Mouse (Mus musculus) spleen, adult 2 months (tissue): Measurements from ENCODE around the gene Clnk. TPM values are rescaled to one million over a fixed set of nuclear protein-coding genes. Genes with fewer than 3 reads are reported as not detected.

Experiments
- DNase-seq, 2 experiments: peaks; one replicate each; pipeline versions ENCODE4 v3.0.0 to v3.0.0-alpha.2; 2012 to 2021; ENCODE audit warnings: low spot score in 2 of 2, low read depth in 1 of 2
- H3K27ac ChIP-seq: fragments of 200-500 bp; 2 replicates; pipeline ENCODE4 v1.5.1; 2012; ENCODE audit warnings: low read length, inconsistent platforms; ENCODE audit not compliant: insufficient read depth
- H3K27me3 ChIP-seq: fragments of 200-500 bp; 2 replicates; pipeline ENCODE4 v1.6.1; 2012; ENCODE audit warnings: mild to moderate bottlenecking, moderate library complexity, low read length, inconsistent platforms; ENCODE audit not compliant: control insufficient read depth, insufficient read depth
- H3K36me3 ChIP-seq: fragments of 200-500 bp; 2 replicates; pipeline ENCODE4 v1.6.1; 2012; ENCODE audit warnings: mild to moderate bottlenecking, low read length, inconsistent platforms; ENCODE audit not compliant: control insufficient read depth, insufficient read depth
- H3K4me1 ChIP-seq: fragments of 200-500 bp; 2 replicates; pipeline ENCODE4 v1.6.1; 2011; ENCODE audit warnings: inconsistent platforms; ENCODE audit not compliant: control insufficient read depth, insufficient read depth, insufficient read length
- H3K4me3 ChIP-seq: fragments of 200-500 bp; 2 replicates; pipeline ENCODE4 v1.5.1; 2011; ENCODE audit warnings: mild to moderate bottlenecking, inconsistent platforms; ENCODE audit not compliant: insufficient read depth, insufficient read length; ENCODE audit errors: extremely low read depth
- CTCF ChIP-seq: fragments of 200-500 bp; IDR thresholded peaks from 2 replicates; pipeline ENCODE4 v1.5.1; 2011; ENCODE audit warnings: mild to moderate bottlenecking, inconsistent platforms; ENCODE audit not compliant: insufficient read depth, insufficient read length, insufficient replicate concordance; ENCODE audit errors: extremely low read depth
- POLR2A ChIP-seq: fragments of 200-500 bp; IDR thresholded peaks from 2 replicates; pipeline ENCODE4 v1.6.1; 2011; ENCODE audit warnings: low read depth, low read length, inconsistent platforms
- WGBS: fragments of 180-500 bp; shearing (Covaris S2); methylation state at CpG from one replicate; pipeline ENCODE4 v1.1.7; 2018; 5-methylcytosine and 5-hydroxymethylcytosine counted together
- polyA plus RNA-seq: library from polyadenylated mRNA; depleted of rRNA; stranded (reverse); fragments of >200 nt; gene quantifications from 2 replicates; pipeline ENCODE4 v1.2.3, GENCODE M21; 2012

Gene Clnk
- polyA plus RNA-seq, 1 experiment = 0.27 TPM

DNA sequence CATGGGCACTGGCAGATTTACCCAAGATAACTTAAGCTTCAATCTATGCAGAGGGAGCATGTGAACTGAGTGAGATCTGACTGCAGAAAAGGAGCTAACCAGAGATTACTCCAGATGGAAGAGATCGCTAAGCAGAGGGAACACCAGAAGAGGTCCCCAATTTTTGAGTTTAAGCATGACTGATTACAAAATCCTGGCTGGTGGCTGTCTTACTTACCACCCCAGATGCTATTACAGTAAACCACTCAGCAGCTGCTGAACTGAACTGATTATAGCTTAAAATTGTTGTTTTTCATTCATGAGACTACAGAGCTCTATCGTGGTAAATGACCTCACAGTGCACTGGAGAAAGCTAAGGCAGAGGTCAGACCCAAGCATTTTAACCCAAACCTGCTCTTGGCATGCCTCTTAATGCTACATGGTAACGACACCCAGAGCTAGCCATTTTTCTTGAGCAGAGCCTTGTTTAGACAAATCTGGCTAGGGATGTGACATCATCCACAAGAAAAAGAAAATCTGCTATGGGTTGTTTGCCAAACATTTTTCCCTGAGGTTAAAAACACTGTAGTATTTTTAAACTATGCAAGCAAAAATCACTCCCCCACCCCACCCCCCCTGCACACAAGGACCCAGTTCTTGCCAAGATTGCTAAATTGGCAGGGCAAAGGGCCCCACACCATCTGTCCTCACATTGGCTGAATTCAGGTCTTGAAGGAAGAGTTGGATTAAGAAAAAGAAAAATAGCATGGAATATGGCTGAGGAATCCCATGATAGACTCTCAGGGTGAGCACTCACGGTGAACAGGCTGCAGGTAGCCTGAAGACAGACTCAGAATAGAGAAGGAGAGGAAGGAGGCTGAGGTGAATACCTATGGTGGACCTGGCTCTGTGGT is 5.4 kb upstream of the Clnk start:
- 75% methylated on average over 4 of the region's 4 CpGs for WGBS
- H3K27me3 ChIP-seq = no peaks in the 10 kb centered on the region
- no peak for DNase-seq

DNA sequence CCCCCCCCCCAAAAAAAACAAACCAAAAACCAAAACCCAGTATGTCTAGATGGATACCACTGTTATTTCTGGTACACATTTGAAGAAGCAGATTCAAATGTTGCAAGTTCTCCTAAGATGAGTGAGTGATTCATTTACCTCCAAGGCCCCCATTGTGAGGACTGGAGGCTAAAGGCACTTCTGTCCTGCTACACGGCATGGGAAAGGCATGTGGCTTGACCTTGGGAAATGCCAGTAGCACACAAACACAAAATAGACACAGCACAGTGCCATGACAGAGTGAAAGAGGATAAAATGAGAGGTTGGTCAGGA is 4.8 kb upstream of the Clnk start:
- 73% methylated on average over 1 of the region's 1 CpGs for WGBS
- TF ChIP-seq CTCF (no peak), POLR2A (no peak)
- H3K27ac ChIP-seq = no peak overlapping the region
- H3K4me1 ChIP-seq = no peaks in the 10 kb centered on the region; the same call in 1 of the 2 replicates
- DNase-seq = no peak
- no peaks in the 10 kb centered on the region for H3K27me3 ChIP-seq
- no peaks in the 10 kb centered on the region for H3K36me3 ChIP-seq
- no peak overlapping the region for H3K4me3 ChIP-seq

More for the DNA sequence above, 5.4 kb upstream of the Clnk start:
- H3K4me3 ChIP-seq = no peak overlapping the region
- TF ChIP-seq POLR2A (no peak), CTCF (no peak)
- no peaks in the 10 kb centered on the region; the same call in 1 of the 2 replicates for H3K4me1 ChIP-seq
- H3K27ac ChIP-seq = no peak overlapping the region
- H3K36me3 ChIP-seq = no peaks in the 10 kb centered on the region

DNA sequence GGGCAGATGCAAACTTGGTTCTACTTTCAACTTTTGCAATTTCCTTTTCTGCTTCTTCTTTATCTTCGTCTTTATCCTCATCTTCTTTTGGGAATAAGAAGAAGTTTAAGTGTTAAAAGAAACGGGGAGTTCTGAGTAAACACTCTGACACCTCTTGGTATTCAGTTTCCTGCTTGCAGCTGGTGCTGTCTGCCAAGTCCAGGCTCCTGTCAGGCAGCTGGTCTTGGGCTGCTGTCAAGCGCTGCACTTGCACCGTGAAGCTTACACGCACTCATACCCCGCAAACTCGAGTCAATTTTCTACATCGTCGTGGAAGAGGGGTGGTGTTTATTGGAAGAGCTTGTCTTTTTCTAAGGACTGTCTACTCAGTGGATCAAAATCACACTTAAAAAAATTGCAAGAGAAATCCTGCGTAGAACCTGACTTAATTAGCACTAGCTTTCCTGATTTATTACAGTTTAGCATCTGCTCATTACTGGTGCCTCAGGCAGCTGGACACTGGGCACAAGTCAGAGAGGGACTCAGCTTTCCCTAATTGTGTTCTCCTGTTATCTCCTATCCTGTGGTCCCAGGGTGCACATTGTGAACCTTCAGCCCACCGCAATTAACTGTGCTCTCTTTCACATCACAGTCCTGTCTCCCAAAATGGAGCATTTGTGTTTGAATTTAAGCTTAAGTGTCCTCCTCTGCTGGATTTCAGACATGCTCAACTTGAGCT is 3.5 kb upstream of the Clnk start:
- WGBS = 25% methylated on average over 11 of the region's 11 CpGs
- Histone ChIP-seq H3K27ac (no peak overlapping the region), H3K36me3 (no peaks in the 10 kb centered on the region), H3K4me3 (no peak overlapping the region), H3K27me3 (no peaks in the 10 kb centered on the region), H3K4me1 (no peaks in the 10 kb centered on the region; the same call in 1 of the 2 replicates)
- DNase-seq = no peak
- TF ChIP-seq CTCF = no peak
- no peak for TF ChIP-seq POLR2A

DNA sequence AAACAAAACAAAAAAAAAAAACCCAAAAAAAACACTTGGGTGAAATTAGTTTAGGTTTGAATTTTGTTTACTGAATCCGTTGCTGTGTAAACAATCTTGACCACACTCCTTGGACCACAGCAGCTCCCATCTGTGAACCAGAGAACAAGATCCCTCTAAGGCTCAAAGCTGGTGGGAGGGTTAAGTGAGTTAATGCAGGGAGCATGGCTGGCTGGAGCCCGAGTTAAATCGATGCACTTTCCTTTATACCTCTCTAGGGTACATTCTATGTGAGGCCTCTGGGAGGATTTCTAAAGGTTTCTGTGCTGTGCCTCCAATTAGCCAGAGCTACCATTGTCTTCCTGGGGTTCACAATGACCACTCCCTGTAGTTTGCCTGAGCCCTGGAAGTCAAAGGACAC is 1.2 kb downstream of the Clnk start:
- 74% methylated on average over 3 of the region's 3 CpGs for WGBS
- TF ChIP-seq POLR2A (no peak), CTCF (no peak)
- DNase-seq = no peak

DNA sequence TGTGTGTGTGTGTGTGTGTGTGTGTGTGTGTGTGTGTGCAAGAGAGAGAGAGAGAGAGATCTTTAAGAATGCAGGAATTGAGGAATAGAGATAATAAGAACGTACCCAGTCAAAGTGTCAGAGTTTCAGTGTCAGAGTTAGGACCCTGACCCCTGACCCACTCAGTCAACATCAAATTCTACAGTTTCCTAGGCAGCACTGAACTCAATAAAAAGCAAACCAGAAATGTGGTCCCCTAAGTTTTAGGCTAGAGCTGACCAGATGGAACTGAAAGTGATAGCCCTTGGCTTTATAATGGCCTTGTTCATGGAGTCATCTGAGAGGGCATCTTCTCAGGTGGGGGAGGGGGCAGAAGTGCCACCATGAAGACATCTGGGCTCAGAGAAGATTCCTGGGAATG is 1.7 kb downstream of the Clnk start:
- Histone ChIP-seq H3K27ac (no peak overlapping the region), H3K36me3 (no peaks in the 10 kb centered on the region), H3K27me3 (no peaks in the 10 kb centered on the region), H3K4me1 (peaks cover 3% of the 10 kb centered on the region; the same call in 1 of the 2 replicates), H3K4me3 (no peak overlapping the region)
- no peak for DNase-seq
- 83% methylated on average over 1 of the region's 1 CpGs for whole genome bisulfite sequencing
- no peak for TF ChIP-seq POLR2A
- no peak for TF ChIP-seq CTCF

More for the DNA sequence above, 1.2 kb downstream of the Clnk start:
- Histone ChIP-seq H3K27ac (no peak overlapping the region), H3K36me3 (no peaks in the 10 kb centered on the region), H3K4me1 (peaks cover 2% of the 10 kb centered on the region; the same call in 1 of the 2 replicates), H3K27me3 (no peaks in the 10 kb centered on the region), H3K4me3 (no peak overlapping the region)

DNA sequence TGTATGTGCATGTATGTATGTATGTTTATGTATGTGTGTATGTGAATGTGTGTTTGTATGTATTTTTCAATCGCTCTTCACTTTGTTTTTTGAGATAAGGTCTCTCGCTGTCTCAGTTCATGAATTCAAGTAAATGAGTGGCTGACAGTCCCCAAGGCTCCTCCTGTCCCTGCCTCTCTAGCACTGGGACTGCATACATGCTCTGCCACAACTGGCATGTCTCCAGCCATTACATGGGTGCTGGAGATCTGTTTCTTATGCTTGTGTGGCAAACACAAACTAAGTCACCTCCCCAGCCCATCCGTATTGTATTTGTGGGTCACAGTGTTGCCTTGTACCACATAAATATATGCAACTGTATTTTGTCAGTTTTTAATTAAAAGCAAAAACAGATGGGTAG is 3.7 kb downstream of the Clnk start:
- H3K27ac ChIP-seq = no peak overlapping the region
- 95% methylated on average over 3 of the region's 3 CpGs for WGBS
- H3K36me3 ChIP-seq = no peaks in the 10 kb centered on the region
- no peaks in the 10 kb centered on the region for H3K27me3 ChIP-seq
- H3K4me3 ChIP-seq = no peak overlapping the region
- no peak for TF ChIP-seq POLR2A
- no peak for TF ChIP-seq CTCF
- H3K4me1 ChIP-seq = peaks cover 3% of the 10 kb centered on the region; the same call in 1 of the 2 replicates
- no peak for DNase-seq
